Mouse (Mus musculus) hematopoietic stem cell, adult 5-6 weeks (primary cell): Measurements from ENCODE around the gene Ap2a1. TPM values are rescaled to one million over a fixed set of nuclear protein-coding genes. Genes with fewer than 3 reads are reported as not detected.

ENCODE experiments used
- total RNA-seq: library from RNA; stranded (forward); fragments of 172-1452, 232-1000 nt; gene quantifications from 2 replicates; pipeline ENCODE4 v1.2.3, GENCODE M21; 2017

Ap2a1 gene
- total RNA-seq, 1 experiment from 2014 or later = 25.5 TPM

Other genes with a start within 250 kb of the Ap2a1 start
- gene Izumo2, start 220.8 kb downstream of the Ap2a1 start, total RNA-seq = not detected in 2 replicates
- 67.1 and 70.6 TPM in 2 replicates for gene Vrk3, start 181.1 kb downstream of the Ap2a1 start, total RNA-seq
- 3.5 and 3.9 TPM in 2 replicates for gene Zfp473, start 178.4 kb downstream of the Ap2a1 start, total RNA-seq
- gene Nup62, start 113.4 kb downstream of the Ap2a1 start, total RNA-seq = 96.9 and 114 TPM in 2 replicates
- 1.3 TPM in 1 of 2 replicates, not detected in the other for gene Il4i1, start 113.1 kb downstream of the Ap2a1 start, total RNA-seq
- gene Atf5, start 112.8 kb downstream of the Ap2a1 start, total RNA-seq = 3.1 and 3.3 TPM in 2 replicates
- 32.6 and 38.0 TPM in 2 replicates for gene Akt1s1, start 80.5 kb downstream of the Ap2a1 start, total RNA-seq
- 21.6 and 29.3 TPM in 2 replicates for gene Tbc1d17, start 80.4 kb downstream of the Ap2a1 start, total RNA-seq
- 27.8 and 30.0 TPM in 2 replicates for gene Pnkp, start 72.4 kb downstream of the Ap2a1 start, total RNA-seq
- gene Ptov1, start 59.7 kb downstream of the Ap2a1 start, total RNA-seq = 41.8 and 54.1 TPM in 2 replicates
- 6.7 and 11.8 TPM in 2 replicates for gene Med25, start 36.8 kb downstream of the Ap2a1 start, total RNA-seq
- 33.3 and 39.8 TPM in 2 replicates for gene Fuz, start 33.4 kb downstream of the Ap2a1 start, total RNA-seq
- gene Tsks, start 13.7 kb upstream of the Ap2a1 start, total RNA-seq = not detected in 2 replicates
- 0.20 TPM in 1 of 2 replicates, not detected in the other for gene Cpt1c, start 45.4 kb upstream of the Ap2a1 start, total RNA-seq
- gene Prmt1, start 57.1 kb upstream of the Ap2a1 start, total RNA-seq = 156 and 185 TPM in 2 replicates
- gene Irf3, start 68.2 kb upstream of the Ap2a1 start, total RNA-seq = 75.7 and 137 TPM in 2 replicates
- 19.8 and 35.1 TPM in 2 replicates for gene Bcl2l12, start 69.2 kb upstream of the Ap2a1 start, total RNA-seq
- gene Scaf1, start 86.9 kb upstream of the Ap2a1 start, total RNA-seq = 11.3 and 13.8 TPM in 2 replicates
- gene Rras, start 88.5 kb upstream of the Ap2a1 start, total RNA-seq = 1.9 and 9.0 TPM in 2 replicates
- gene Prr12, start 123.4 kb upstream of the Ap2a1 start, total RNA-seq = 3.9 and 4.6 TPM in 2 replicates
- 56.2 and 72.8 TPM in 2 replicates for gene Nosip, start 132.9 kb upstream of the Ap2a1 start, total RNA-seq
- gene Prrg2, start 133.2 kb upstream of the Ap2a1 start, total RNA-seq = 6.6 and 6.7 TPM in 2 replicates
- gene Rcn3, start 162.7 kb upstream of the Ap2a1 start, total RNA-seq = 41.8 and 52.6 TPM in 2 replicates
- gene Fcgrt, start 174.4 kb upstream of the Ap2a1 start, total RNA-seq = 15.3 and 23.1 TPM in 2 replicates
- gene Rps11, start 194.9 kb upstream of the Ap2a1 start, total RNA-seq = 1,545 and 1,649 TPM in 2 replicates
- 3,499 and 4,043 TPM in 2 replicates for gene Rpl13a, start 199.3 kb upstream of the Ap2a1 start, total RNA-seq
- 0.35 and 0.56 TPM in 2 replicates for gene Gm45713, start 206.7 kb upstream of the Ap2a1 start, total RNA-seq
- gene Flt3l, start 206.9 kb upstream of the Ap2a1 start, total RNA-seq = 15.7 and 18.9 TPM in 2 replicates
- gene Pih1d1, start 224.8 kb upstream of the Ap2a1 start, total RNA-seq = 38.0 and 60.7 TPM in 2 replicates
- 25.0 and 32.6 TPM in 2 replicates for gene Aldh16a1, start 225.1 kb upstream of the Ap2a1 start, total RNA-seq
- 1.0 TPM in 1 of 2 replicates, not detected in the other for gene Slc17a7, start 234.5 kb upstream of the Ap2a1 start, total RNA-seq